Mouse (Mus musculus) liver, embryonic 11.5 days (tissue): ENCODE measurements around the gene Trim67. TPM values are rescaled to one million over a fixed set of nuclear protein-coding genes. Genes with fewer than 3 reads are reported as not detected.

ENCODE experiments used
- ATAC-seq: fragments of 200-750 bp; cut with Nextera tagmentation; replicated peaks from 2 replicates; pipeline ENCODE4 v1.8.0; 2017; ENCODE audit warnings: moderate number of reproducible peaks, mild to moderate bottlenecking, moderate TSS enrichment, moderate library complexity; ENCODE audit not compliant: low FRiP score
- DNase-seq: peaks from one replicate; pipeline ENCODE4 v3.0.0-alpha.2; 2017; ENCODE audit warnings: low spot score
- H3K27ac ChIP-seq: fragments of 300-500 bp; sonication (generic); 2 replicates; pipeline ENCODE4 v1.5.1; 2014; ENCODE audit warnings: mild to moderate bottlenecking, low read depth, low read length, control low read depth
- H3K27me3 ChIP-seq: fragments of 300-500 bp; sonication (generic); replicated peaks from 2 replicates; pipeline ENCODE4 v1.6.1; 2014; ENCODE audit warnings: low read length, mixed read lengths; ENCODE audit not compliant: control insufficient read depth, insufficient read depth
- H3K36me3 ChIP-seq: fragments of 300-500 bp; sonication (generic); 2 replicates; pipeline ENCODE4 v1.6.1; 2014; ENCODE audit warnings: mild to moderate bottlenecking, low read length, moderate library complexity, mixed read lengths; ENCODE audit not compliant: control insufficient read depth, insufficient read depth
- H3K4me1 ChIP-seq: fragments of 300-500 bp; sonication (generic); replicated peaks from 2 replicates; pipeline ENCODE4 v1.6.1; 2014; ENCODE audit warnings: low read length, mixed read lengths; ENCODE audit not compliant: control insufficient read depth, insufficient read depth
- H3K4me2 ChIP-seq: fragments of 300-500 bp; sonication (generic); 2 replicates; pipeline ENCODE4 v1.6.1; 2014; ENCODE audit warnings: mild to moderate bottlenecking, control low read depth, moderate library complexity
- H3K4me3 ChIP-seq: fragments of 300-500 bp; sonication (generic); 2 replicates; pipeline ENCODE4 v1.5.1; 2014; ENCODE audit warnings: low read depth, low read length, control low read depth
- H3K9ac ChIP-seq: fragments of 300-500 bp; sonication (generic); 2 replicates; pipeline ENCODE4 v1.6.1; 2014; ENCODE audit warnings: low read depth, low read length, control low read depth
- H3K9me3 ChIP-seq: fragments of 300-500 bp; sonication (generic); 2 replicates; pipeline ENCODE4 v1.6.1; 2016; ENCODE audit warnings: low read length, inconsistent platforms, mixed read lengths; ENCODE audit not compliant: control insufficient read depth
- WGBS: fragments of 180-500 bp; shearing (Covaris S2); extraction: QIAGEN DNeasy Blood & Tissue Kit; methylation state at CpG from one replicate; pipeline ENCODE4 v1.1.7; 2014; 5-methylcytosine and 5-hydroxymethylcytosine counted together
- polyA plus RNA-seq: library from polyadenylated mRNA; unstranded; fragments of >200 nt; fragmentation: Nextera tagmentation; extraction: Ambion mirVana; gene quantifications from 2 replicates; pipeline ENCODE4 v1.2.1, GENCODE M21; 2014

The Trim67 gene
- polyA plus RNA-seq, 1 experiment from 2014 or later = 0.05 TPM

GRCm38 (mm10) chr8:124831531-124831930, 38.6 kb downstream of the Trim67 start:
- H3K4me3 ChIP-seq = no peak overlapping the region
- no peak overlapping the region for H3K9ac ChIP-seq
- H3K27me3 ChIP-seq = peaks cover 2% of the 10 kb centered on the region; the same call in 1 of the 2 replicates
- H3K4me2 ChIP-seq = no peak overlapping the region
- H3K27ac ChIP-seq = no peak overlapping the region
- H3K36me3 ChIP-seq = no peaks in the 10 kb centered on the region
- no peaks in the 10 kb centered on the region for H3K4me1 ChIP-seq
- no peaks in the 10 kb centered on the region for H3K9me3 ChIP-seq
- DNase-seq (no peak), ATAC-seq (no peak)
- 79% methylated on average over 6 of the region's 6 CpGs for WGBS

DNA sequence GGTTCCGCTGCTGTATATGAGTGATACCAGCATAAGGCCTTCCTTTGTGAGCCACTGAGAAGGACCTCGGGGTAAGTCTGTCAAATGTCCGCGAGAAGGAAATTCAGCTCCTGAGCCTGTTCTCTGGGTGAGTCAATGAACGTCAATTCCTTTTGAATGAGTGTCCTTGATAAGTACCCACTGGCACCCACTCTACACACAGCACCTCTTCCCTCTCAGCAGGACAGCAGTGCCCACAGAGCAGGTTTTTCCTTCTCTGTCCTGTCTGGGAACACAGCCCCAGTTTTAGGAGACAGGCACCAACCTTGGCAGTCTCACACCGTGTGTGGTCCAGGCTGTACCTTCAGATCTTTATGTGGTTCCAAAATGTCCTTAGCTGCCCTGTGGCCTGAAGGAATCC, 39.0 kb downstream of the Trim67 start:
- ATAC-seq = no peak
- no peak for DNase-seq
- peaks cover 2% of the 10 kb centered on the region; the same call in 1 of the 2 replicates for H3K27me3 ChIP-seq
- H3K4me2 ChIP-seq = no peak overlapping the region
- no peaks in the 10 kb centered on the region for H3K36me3 ChIP-seq
- no peaks in the 10 kb centered on the region for H3K4me1 ChIP-seq
- no peak overlapping the region for H3K27ac ChIP-seq
- H3K9ac ChIP-seq = no peak overlapping the region
- H3K4me3 ChIP-seq = no peak overlapping the region
- no peaks in the 10 kb centered on the region for H3K9me3 ChIP-seq
- 82% methylated on average over 6 of the region's 6 CpGs for WGBS

DNA sequence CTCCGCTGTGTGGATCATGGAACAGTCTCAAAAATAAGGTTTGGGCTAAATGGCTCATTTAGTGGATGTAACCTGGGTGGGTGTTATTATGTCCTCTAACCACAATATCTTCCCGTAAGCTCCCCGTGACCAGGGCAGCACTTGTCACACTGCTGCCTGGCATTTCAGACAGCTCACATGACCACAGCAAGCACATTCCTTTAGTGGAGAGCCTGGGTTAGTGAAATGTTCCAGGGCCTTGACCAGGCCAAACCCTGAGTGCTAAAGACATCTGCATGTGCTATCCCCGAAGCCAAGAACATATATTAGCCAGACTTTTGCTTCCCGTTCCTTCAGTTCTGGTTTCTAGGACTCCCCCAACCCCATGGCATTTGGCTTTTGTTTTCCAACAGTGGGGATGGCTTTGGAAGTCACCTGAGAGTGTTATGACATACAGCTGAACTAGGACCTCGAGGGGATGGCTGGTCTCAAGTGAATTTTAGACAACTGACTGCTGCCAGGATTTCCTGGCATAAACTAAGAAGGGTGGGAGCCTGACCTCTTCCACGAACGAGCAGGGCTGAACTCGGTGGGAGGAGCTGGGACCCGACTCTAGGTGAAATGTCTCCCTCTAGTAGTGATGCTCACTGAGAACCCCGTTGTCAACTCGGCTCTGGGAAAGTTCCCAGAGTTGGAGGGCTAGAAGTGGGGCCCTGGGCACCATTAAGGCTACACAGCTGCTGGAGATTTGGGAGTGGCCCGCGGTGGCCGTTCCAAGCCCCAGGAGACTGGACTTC, 40.7 kb downstream of the Trim67 start:
- no peak overlapping the region for H3K4me3 ChIP-seq
- WGBS = 36% methylated on average over 15 of the region's 15 CpGs
- H3K9me3 ChIP-seq = no peaks in the 10 kb centered on the region
- no peak for DNase-seq
- no peaks in the 10 kb centered on the region for H3K4me1 ChIP-seq
- no peak overlapping the region for H3K4me2 ChIP-seq
- peaks cover 2% of the 10 kb centered on the region; the same call in 1 of the 2 replicates for H3K27me3 ChIP-seq
- H3K36me3 ChIP-seq = peaks cover 2% of the 10 kb centered on the region; the same call in 1 of the 2 replicates
- no peak overlapping the region for H3K9ac ChIP-seq
- no peak for ATAC-seq
- no peak overlapping the region for H3K27ac ChIP-seq

DNA sequence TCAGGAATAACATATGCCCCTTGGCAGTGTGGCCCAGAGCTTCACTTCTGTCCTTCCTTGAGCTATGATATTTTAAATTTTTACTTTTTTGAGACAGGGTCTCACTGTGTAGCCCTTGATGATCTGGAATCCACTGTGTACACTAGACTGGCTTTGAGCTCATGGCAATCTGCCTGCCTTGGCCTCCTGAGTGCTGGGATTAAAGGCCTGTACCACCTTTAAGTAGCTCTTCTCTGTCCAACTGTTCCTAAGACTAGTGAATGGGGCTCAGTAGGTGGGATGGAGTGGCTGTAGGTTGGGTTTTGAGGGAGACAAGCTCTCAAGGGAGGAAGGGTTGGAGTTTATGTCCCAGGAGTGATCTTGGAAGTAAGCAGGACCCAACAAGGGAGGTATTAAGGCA, 43.0 kb downstream of the Trim67 start:
- no peak overlapping the region for H3K9ac ChIP-seq
- no peak for DNase-seq
- no peak overlapping the region for H3K27ac ChIP-seq
- H3K27me3 ChIP-seq = no peaks in the 10 kb centered on the region
- no peaks in the 10 kb centered on the region for H3K9me3 ChIP-seq
- H3K4me1 ChIP-seq = no peaks in the 10 kb centered on the region
- H3K36me3 ChIP-seq = peaks cover 16% of the 10 kb centered on the region
- no peak overlapping the region for H3K4me3 ChIP-seq
- ATAC-seq = no peak
- no peak overlapping the region for H3K4me2 ChIP-seq

GRCm38 (mm10) chr8:124836273-124836672, 43.4 kb downstream of the Trim67 start:
- Histone ChIP-seq H3K4me3 (no peak overlapping the region), H3K4me1 (no peaks in the 10 kb centered on the region), H3K36me3 (peaks cover 16% of the 10 kb centered on the region), H3K27me3 (no peaks in the 10 kb centered on the region), H3K9ac (no peak overlapping the region), H3K9me3 (no peaks in the 10 kb centered on the region), H3K4me2 (no peak overlapping the region), H3K27ac (no peak overlapping the region)
- no peak for DNase-seq
- ATAC-seq = no peak
- 85% methylated on average over 7 of the region's 7 CpGs for WGBS

GRCm38 (mm10) chr8:124836907-124837306, 44.0 kb downstream of the Trim67 start:
- Histone ChIP-seq H3K9ac (no peak overlapping the region), H3K36me3 (peaks cover 16% of the 10 kb centered on the region), H3K9me3 (no peaks in the 10 kb centered on the region), H3K4me3 (no peak overlapping the region), H3K4me1 (no peaks in the 10 kb centered on the region), H3K27ac (no peak overlapping the region), H3K27me3 (no peaks in the 10 kb centered on the region), H3K4me2 (no peak overlapping the region)
- ATAC-seq = no peak
- no peak for DNase-seq
- 73% methylated on average over 2 of the region's 2 CpGs for WGBS

GRCm38 (mm10) chr8:124837956-124838355, 45.1 kb downstream of the Trim67 start:
- Histone ChIP-seq H3K4me1 (no peaks in the 10 kb centered on the region), H3K4me3 (no peak overlapping the region), H3K4me2 (no peak overlapping the region), H3K9me3 (no peaks in the 10 kb centered on the region), H3K36me3 (peaks cover 16% of the 10 kb centered on the region), H3K27me3 (no peaks in the 10 kb centered on the region), H3K27ac (no peak overlapping the region), H3K9ac (no peak overlapping the region)
- 71% methylated on average over 2 of the region's 2 CpGs for WGBS
- no peak for ATAC-seq
- DNase-seq = no peak

GRCm38 (mm10) chr8:124839371-124839770, 46.5 kb downstream of the Trim67 start:
- H3K4me1 ChIP-seq = no peaks in the 10 kb centered on the region
- DNase-seq (no peak), ATAC-seq (no peak)
- 87% methylated on average over 10 of the region's 10 CpGs for WGBS
- no peak overlapping the region for H3K4me3 ChIP-seq
- no peak overlapping the region for H3K27ac ChIP-seq
- no peak overlapping the region for H3K9ac ChIP-seq
- no peaks in the 10 kb centered on the region for H3K9me3 ChIP-seq
- H3K4me2 ChIP-seq = no peak overlapping the region
- peaks cover 20% of the 10 kb centered on the region for H3K36me3 ChIP-seq
- no peaks in the 10 kb centered on the region for H3K27me3 ChIP-seq

GRCm38 (mm10) chr8:124840900-124841299, 48.0 kb downstream of the Trim67 start:
- DNase-seq = no peak
- H3K4me1 ChIP-seq = no peaks in the 10 kb centered on the region; the same call in 1 of the 2 replicates
- WGBS = 90% methylated on average over 7 of the region's 7 CpGs
- H3K27ac ChIP-seq = no peak overlapping the region
- ATAC-seq = no peak
- H3K9ac ChIP-seq = no peak overlapping the region
- H3K4me2 ChIP-seq = no peak overlapping the region
- H3K36me3 ChIP-seq = peaks cover 24% of the 10 kb centered on the region
- H3K27me3 ChIP-seq = no peaks in the 10 kb centered on the region
- no peaks in the 10 kb centered on the region for H3K9me3 ChIP-seq
- H3K4me3 ChIP-seq = no peak overlapping the region
